Mouse (Mus musculus) cortical plate, adult 2 months (tissue): ENCODE results near the gene Ooep.

Experiments used
- CTCF ChIP-seq: fragments of 200-500 bp; IDR thresholded peaks from 2 replicates; pipeline ENCODE4 v1.5.1; 2011; ENCODE audit warnings: mild to moderate bottlenecking, control low read depth, low read length; ENCODE audit not compliant: insufficient read depth; ENCODE audit errors: extremely low read depth
- POLR2A ChIP-seq: fragments of 200-500 bp; IDR thresholded peaks from 2 replicates; pipeline ENCODE4 v1.6.1; 2011; ENCODE audit warnings: mild to moderate bottlenecking, low read length, control low read depth; ENCODE audit not compliant: insufficient read depth; ENCODE audit errors: extremely low read depth

DNA sequence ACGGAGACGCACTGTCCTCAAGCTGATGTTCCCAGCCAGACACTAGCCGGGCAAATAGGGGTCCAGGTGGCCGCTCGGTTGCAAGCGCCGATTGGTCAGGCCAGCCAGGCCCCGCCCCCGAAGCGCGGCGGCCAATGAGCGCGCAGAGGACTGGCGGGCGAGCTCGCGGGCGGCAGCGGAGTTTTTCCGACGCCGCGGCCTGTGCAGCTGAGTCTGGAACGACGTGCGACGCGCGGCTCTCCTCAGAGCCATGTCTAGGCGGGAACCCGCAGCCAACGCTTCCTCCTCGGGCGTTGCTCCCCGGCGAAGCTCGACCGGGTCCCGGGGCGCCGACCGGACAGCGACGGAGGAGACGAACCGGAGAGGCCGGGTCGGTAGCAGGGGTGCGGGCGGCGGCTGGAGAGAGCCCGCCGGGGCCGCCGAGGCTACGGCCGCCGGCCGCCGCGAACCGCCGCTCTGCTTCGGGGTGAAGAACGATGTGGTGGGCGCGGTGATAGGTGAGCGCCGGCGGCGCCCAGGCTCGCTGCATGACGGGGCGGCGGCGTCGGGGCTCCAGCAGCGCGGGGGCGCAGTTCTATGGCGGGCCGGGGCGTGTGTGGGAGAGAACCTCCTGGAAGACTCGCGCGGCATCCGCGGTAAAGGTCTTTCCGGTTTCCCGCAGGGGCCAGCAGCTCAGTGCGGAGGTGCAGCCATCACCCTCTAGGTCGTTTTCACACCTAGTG is 17.3 kb upstream of the Ooep start, which contains the start of gene Ddx43:
- TF ChIP-seq CTCF (no peak), POLR2A (no peak)
